Mouse (Mus musculus) ES-Bruce4 (cell line): Measurements from ENCODE around the gene Srsf12.

Experiments used
- CTCF ChIP-seq: IDR thresholded peaks from one replicate; pipeline ENCODE4 v1.8.1; 2011; ENCODE audit warnings: low read depth, low read length
- EP300 ChIP-seq: IDR thresholded peaks from 2 replicates; pipeline ENCODE4 v1.6.1; 2011; ENCODE audit warnings: low read depth, low read length; ENCODE audit not compliant: insufficient read depth
- POLR2A ChIP-seq: IDR thresholded peaks from one replicate; pipeline ENCODE4 v1.8.1; 2011; ENCODE audit warnings: low read length; ENCODE audit not compliant: insufficient read depth

DNA sequence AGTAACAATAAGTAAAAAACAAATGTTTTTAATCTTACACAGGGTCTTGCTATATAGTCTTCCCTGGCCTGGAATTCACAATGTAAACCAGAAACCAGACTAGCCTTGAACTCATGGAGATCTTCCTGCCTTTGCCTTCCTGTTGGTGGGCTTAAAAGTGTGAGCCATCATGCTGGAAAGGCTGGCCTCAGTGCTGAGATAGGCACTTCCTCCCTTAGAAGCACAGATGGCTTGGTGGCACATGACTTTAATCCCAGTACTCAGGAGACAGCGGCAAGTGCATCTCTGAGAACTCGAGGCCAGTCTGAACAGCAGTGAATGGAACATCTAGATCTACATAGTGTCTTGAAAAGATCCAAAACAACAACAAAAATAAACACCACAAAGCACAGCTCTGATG, 42.1 kb downstream of the Srsf12 start:
- TF ChIP-seq EP300 (no peak), CTCF (no peak), POLR2A (no peak)
